Mouse (Mus musculus) spleen, adult 2 months (tissue): ENCODE data around the gene Fgfbp3. TPM values are rescaled to one million over a fixed set of nuclear protein-coding genes. Genes with fewer than 3 reads are reported as not detected.

Experiments
- DNase-seq, 2 experiments: peaks; one replicate each; pipeline versions ENCODE4 v3.0.0 to v3.0.0-alpha.2; 2012 to 2021; ENCODE audit warnings: low spot score in 2 of 2, low read depth in 1 of 2
- H3K27ac ChIP-seq: fragments of 200-500 bp; 2 replicates; pipeline ENCODE4 v1.5.1; 2012; ENCODE audit warnings: low read length, inconsistent platforms; ENCODE audit not compliant: insufficient read depth
- H3K27me3 ChIP-seq: fragments of 200-500 bp; 2 replicates; pipeline ENCODE4 v1.6.1; 2012; ENCODE audit warnings: mild to moderate bottlenecking, moderate library complexity, low read length, inconsistent platforms; ENCODE audit not compliant: control insufficient read depth, insufficient read depth
- H3K36me3 ChIP-seq: fragments of 200-500 bp; 2 replicates; pipeline ENCODE4 v1.6.1; 2012; ENCODE audit warnings: mild to moderate bottlenecking, low read length, inconsistent platforms; ENCODE audit not compliant: control insufficient read depth, insufficient read depth
- H3K4me1 ChIP-seq: fragments of 200-500 bp; 2 replicates; pipeline ENCODE4 v1.6.1; 2011; ENCODE audit warnings: inconsistent platforms; ENCODE audit not compliant: control insufficient read depth, insufficient read depth, insufficient read length
- H3K4me3 ChIP-seq: fragments of 200-500 bp; 2 replicates; pipeline ENCODE4 v1.5.1; 2011; ENCODE audit warnings: mild to moderate bottlenecking, inconsistent platforms; ENCODE audit not compliant: insufficient read depth, insufficient read length; ENCODE audit errors: extremely low read depth
- CTCF ChIP-seq: fragments of 200-500 bp; IDR thresholded peaks from 2 replicates; pipeline ENCODE4 v1.5.1; 2011; ENCODE audit warnings: mild to moderate bottlenecking, inconsistent platforms; ENCODE audit not compliant: insufficient read depth, insufficient read length, insufficient replicate concordance; ENCODE audit errors: extremely low read depth
- POLR2A ChIP-seq: fragments of 200-500 bp; IDR thresholded peaks from 2 replicates; pipeline ENCODE4 v1.6.1; 2011; ENCODE audit warnings: low read depth, low read length, inconsistent platforms
- WGBS: fragments of 180-500 bp; shearing (Covaris S2); methylation state at CpG from one replicate; pipeline ENCODE4 v1.1.7; 2018; 5-methylcytosine and 5-hydroxymethylcytosine counted together
- polyA plus RNA-seq: library from polyadenylated mRNA; depleted of rRNA; stranded (reverse); fragments of >200 nt; gene quantifications from 2 replicates; pipeline ENCODE4 v1.2.3, GENCODE M21; 2012

Gene Fgfbp3
- polyA plus RNA-seq, 1 experiment: 2.4 TPM

GRCm38 (mm10) chr19:36896791-36897569 is 22.4 kb downstream of the Fgfbp3 start:
- Histone ChIP-seq H3K27me3 (no peaks in the 10 kb centered on the region), H3K36me3 (peaks cover 1% of the 10 kb centered on the region; the same call in 1 of the 2 replicates), H3K4me1 (no peaks in the 10 kb centered on the region), H3K27ac (no peak overlapping the region), H3K4me3 (no peak overlapping the region)
- no peak for DNase-seq
- WGBS: 79% methylated on average over 10 of the region's 10 CpGs
- TF ChIP-seq POLR2A (no peak), CTCF (no peak)

GRCm38 (mm10) chr19:36891746-36892145 is 27.7 kb downstream of the Fgfbp3 start:
- DNase-seq: no peak
- no peaks in the 10 kb centered on the region for H3K4me1 ChIP-seq
- H3K4me3 ChIP-seq: no peak overlapping the region
- no peak for TF ChIP-seq POLR2A
- no peak for TF ChIP-seq CTCF
- 96% methylated on average over 3 of the region's 3 CpGs for WGBS
- peaks cover 23% of the 10 kb centered on the region for H3K36me3 ChIP-seq
- no peaks in the 10 kb centered on the region for H3K27me3 ChIP-seq
- no peak overlapping the region for H3K27ac ChIP-seq

- TF ChIP-seq POLR2A (no peak), CTCF (no peak)
- 60% methylated on average over 3 of the region's 3 CpGs for WGBS
- no peak for DNase-seq
- Histone ChIP-seq H3K4me1 (no peaks in the 10 kb centered on the region), H3K36me3 (peaks cover 44% of the 10 kb centered on the region), H3K27ac (no peak overlapping the region), H3K27me3 (no peaks in the 10 kb centered on the region), H3K4me3 (no peak overlapping the region)
Observed at GRCm38 (mm10) chr19:36887706-36888105, 31.7 kb downstream of the Fgfbp3 start.

GRCm38 (mm10) chr19:36886316-36886715 is 33.1 kb downstream of the Fgfbp3 start:
- 90% methylated on average over 2 of the region's 2 CpGs for WGBS
- no peak overlapping the region for H3K4me3 ChIP-seq
- no peaks in the 10 kb centered on the region for H3K27me3 ChIP-seq
- TF ChIP-seq POLR2A (no peak), CTCF (no peak)
- peaks cover 50% of the 10 kb centered on the region for H3K36me3 ChIP-seq
- H3K27ac ChIP-seq: no peak overlapping the region
- DNase-seq: no peak
- no peaks in the 10 kb centered on the region for H3K4me1 ChIP-seq

GRCm38 (mm10) chr19:36883119-36883518 is 36.3 kb downstream of the Fgfbp3 start:
- DNase-seq: no peak
- Histone ChIP-seq H3K27me3 (no peaks in the 10 kb centered on the region), H3K4me1 (no peaks in the 10 kb centered on the region), H3K36me3 (peaks cover 44% of the 10 kb centered on the region), H3K27ac (no peak overlapping the region), H3K4me3 (no peak overlapping the region)
- TF ChIP-seq POLR2A (no peak), CTCF (no peak)
- WGBS: 90% methylated on average over 6 of the region's 6 CpGs

- Histone ChIP-seq H3K36me3 (peaks cover 42% of the 10 kb centered on the region), H3K4me1 (no peaks in the 10 kb centered on the region), H3K27me3 (no peaks in the 10 kb centered on the region; the same call in 1 of the 2 replicates), H3K27ac (no peak overlapping the region), H3K4me3 (no peak overlapping the region)
- DNase-seq: no peak
- TF ChIP-seq POLR2A: no peak
- TF ChIP-seq CTCF: no peak
- WGBS: 91% methylated on average over 11 of the region's 11 CpGs
Observed at GRCm38 (mm10) chr19:36878743-36879495, 40.5 kb downstream of the Fgfbp3 start.
